Mouse (Mus musculus): ENCODE results near the gene 5730596B20Rik. TPM values are rescaled to one million over a fixed set of nuclear protein-coding genes. Genes with fewer than 3 reads are reported as not detected.

5730596B20Rik gene
- total RNA-seq (2023), result not detected

GRCm38 (mm10) chr6:52177061-52177735 lies at the start of gene 5730596B20Rik:
5730596B20Rik (plus strand) TSS chr6:52177498.

GRCm38 (mm10) chr6:52158276-52159051 lies 18.8 kb upstream of the 5730596B20Rik start, which contains the start of gene Hoxa1:
Hoxa1 (minus strand) TSS chr6:52158317.

GRCm38 (mm10) chr6:52164626-52165440 lies 12.5 kb upstream of the 5730596B20Rik start, which contains the start of gene Hoxa2:
Hoxa2 (minus strand) TSS chr6:52164831.

GRCm38 (mm10) chr6:52190906-52191810 lies 13.9 kb downstream of the 5730596B20Rik start, which contains the start of gene Hoxa4:
Hoxa4 (minus strand) TSS chr6:52191753.

GRCm38 (mm10) chr6:52204050-52204752 lies 26.9 kb downstream of the 5730596B20Rik start, which contains the start of gene Hoxa5:
Hoxa5 (minus strand) TSS chr6:52204587.

GRCm38 (mm10) chr6:52208072-52208867 lies 31.0 kb downstream of the 5730596B20Rik start, which contains the start of gene Hoxa6:
Hoxa6 (minus strand) TSS chr6:52208722.

GRCm38 (mm10) chr6:52213119-52213986 lies 36.1 kb downstream of the 5730596B20Rik start, which contains the start of the genes Hoxa3 and Gm28308:
Hoxa3 (minus strand) TSS chr6:52213336.
Gm28308 (minus strand) TSS chr6:52213339.

GRCm38 (mm10) chr6:52221337-52221992 lies 44.2 kb downstream of the 5730596B20Rik start, which contains the start of gene Hoxa7:
Hoxa7 (minus strand) TSS chr6:52221854.

Other genes with a start within 250 kb of the 5730596B20Rik start
- 9.2 TPM for gene Skap2, start 164.9 kb upstream of the 5730596B20Rik start, total RNA-seq (2023)
- not detected for gene Hoxa1, start 19.2 kb upstream of the 5730596B20Rik start, total RNA-seq (2023)
- not detected for gene Hoxa2, start 12.7 kb upstream of the 5730596B20Rik start, total RNA-seq (2023)
- not detected for gene Hoxa4, start 14.3 kb downstream of the 5730596B20Rik start, total RNA-seq (2023)
- not detected for gene Hoxa5, start 27.1 kb downstream of the 5730596B20Rik start, total RNA-seq (2023)
- gene Hoxa6, start 31.2 kb downstream of the 5730596B20Rik start, total RNA-seq (2023), result not detected
- not detected for gene Hoxa3, start 35.8 kb downstream of the 5730596B20Rik start, total RNA-seq (2023)
- not detected for gene Gm28308, start 35.8 kb downstream of the 5730596B20Rik start, total RNA-seq (2023)
- not detected for gene Hoxa7, start 44.4 kb downstream of the 5730596B20Rik start, total RNA-seq (2023)
- not detected for gene Hoxa9, start 53.6 kb downstream of the 5730596B20Rik start, total RNA-seq (2023)
- not detected for gene Hoxa10, start 63.4 kb downstream of the 5730596B20Rik start, total RNA-seq (2023)
- gene Hoxa11, start 68.3 kb downstream of the 5730596B20Rik start, total RNA-seq (2023), result not detected
- not detected for gene Hoxa13, start 83.4 kb downstream of the 5730596B20Rik start, total RNA-seq (2023)
- not detected for gene Evx1, start 136.0 kb downstream of the 5730596B20Rik start, total RNA-seq (2023)

Data from CD8-positive naive resting alpha-beta T cell, adult 57 days (primary cell).